Mouse (Mus musculus) layer of hippocampus, postnatal 10 days (tissue): Measurements from ENCODE around the gene Olfr740. TPM values are rescaled to one million over a fixed set of nuclear protein-coding genes. Genes with fewer than 3 reads are reported as not detected.

Experiments
- DNase-seq, 2 experiments: peaks; one replicate each; pipeline ENCODE4 v3.0.0; 2021; ENCODE audit warnings: low spot score in 2 of 2
- long read RNA-seq: library from polyadenylated mRNA; stranded (forward); transcript quantifications from one replicate; pipeline ENCODE4 v2.0.0, GENCODE M21; 2023
- total RNA-seq, 2 experiments: library from RNA; stranded (reverse); gene quantifications; 2 replicates each; pipeline ENCODE4 v1.2.3; 2021

The Olfr740 gene
- not detected for total RNA-seq
- long read RNA-seq = 0 reads

GRCm38 (mm10) chr14:50445245-50445644 lies at the start of gene Olfr740:
Gene Olfr740 (plus strand): TSS chr14:50445545.
- DNase-seq = no peak

- no peak for DNase-seq
Observed at GRCm38 (mm10) chr14:50407268-50407667, 38.1 kb upstream of the Olfr740 start, which contains the start of gene Olfr738. Gene Olfr738 (plus strand): TSS chr14:50407568.

DNA sequence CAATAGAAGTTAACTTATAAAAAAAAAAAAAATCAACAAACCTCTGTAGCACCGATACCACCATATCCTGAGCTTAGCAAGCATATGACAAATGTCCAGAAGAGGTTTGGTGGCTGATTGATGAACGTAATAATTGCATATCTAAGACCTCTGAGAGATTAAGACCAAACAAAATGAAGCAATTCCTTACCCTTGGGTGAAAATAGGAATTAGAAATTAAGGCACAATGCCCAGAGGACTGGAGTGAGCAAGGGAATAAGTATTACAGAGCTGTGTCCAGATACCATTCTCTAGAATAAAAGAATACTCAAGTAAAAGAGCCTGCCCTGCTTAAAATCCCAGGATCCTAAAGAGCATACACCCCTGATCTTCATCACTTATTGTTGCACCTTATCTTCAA lies 27.0 kb upstream of the Olfr740 start, which contains the start of gene Olfr739:
TSS of gene Olfr739 (plus strand) at position 301 of the 400 bp plus-strand sequence.
- no peak for DNase-seq

DNA sequence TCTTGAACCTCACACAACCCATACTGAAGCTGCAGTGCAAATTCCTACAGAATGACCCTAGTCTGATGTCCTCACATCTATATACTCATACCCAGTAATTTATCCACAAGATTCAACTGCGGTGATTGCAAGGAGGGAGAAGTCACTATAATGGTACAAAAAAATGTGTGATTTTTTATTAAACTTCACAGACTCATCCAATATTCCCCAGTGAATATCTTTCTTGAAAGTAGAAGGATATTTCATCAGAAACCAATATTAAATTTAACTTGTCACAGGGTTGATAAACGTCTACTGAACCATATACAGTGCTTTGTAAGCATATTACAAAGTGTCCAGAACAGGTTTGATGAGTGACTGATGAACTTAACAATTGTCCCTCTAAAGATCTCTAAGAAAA lies 27.1 kb downstream of the Olfr740 start, which contains the start of gene Olfr741:
TSS of gene Olfr741 (plus strand) at position 301 of the 400 bp plus-strand sequence.
- DNase-seq = no peak

DNA sequence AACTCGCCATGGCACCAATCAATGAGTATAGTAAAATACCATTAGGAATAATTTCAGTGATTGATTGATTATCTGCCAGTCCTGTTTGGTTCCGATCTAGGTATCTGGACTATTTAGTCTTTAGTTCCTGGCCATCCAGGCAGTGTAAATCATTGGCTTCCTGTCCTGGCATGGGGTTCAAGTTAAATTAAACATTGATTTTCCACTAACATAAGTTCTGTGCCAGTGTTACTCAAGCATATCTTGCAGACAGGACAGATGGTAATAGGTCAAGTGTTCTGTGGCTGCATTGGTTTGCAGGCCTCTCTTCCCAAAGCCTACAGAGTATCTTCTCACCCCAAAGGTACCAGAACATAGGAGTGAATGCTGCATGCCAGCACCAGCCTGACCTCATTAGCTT lies 33.1 kb downstream of the Olfr740 start:
- no peak for DNase-seq

GRCm38 (mm10) chr14:50503300-50503699 lies 58.0 kb downstream of the Olfr740 start, which contains the start of gene Olfr742:
Gene Olfr742 (plus strand): TSS chr14:50503600.
- no peak for DNase-seq

Other genes with a start within 250 kb of the Olfr740 start
- not detected for gene Olfr731, start 203.7 kb upstream of the Olfr740 start, total RNA-seq
- gene Olfr732, start 161.3 kb upstream of the Olfr740 start, total RNA-seq = not detected
- gene Olfr733, start 144.0 kb upstream of the Olfr740 start, total RNA-seq = not detected
- not detected for gene Olfr734, start 118.8 kb upstream of the Olfr740 start, total RNA-seq
- not detected for gene Olfr735, start 96.7 kb upstream of the Olfr740 start, total RNA-seq
- gene Tlr11, start 87.6 kb upstream of the Olfr740 start, total RNA-seq = not detected
- not detected for gene Olfr736, start 64.4 kb upstream of the Olfr740 start, total RNA-seq
- gene Olfr738, start 38.0 kb upstream of the Olfr740 start, total RNA-seq = not detected
- gene Olfr739, start 26.9 kb upstream of the Olfr740 start, total RNA-seq = not detected
- gene Olfr741, start 27.2 kb downstream of the Olfr740 start, total RNA-seq = not detected
- not detected for gene Olfr742, start 58.1 kb downstream of the Olfr740 start, total RNA-seq
- not detected for gene Olfr743, start 76.3 kb downstream of the Olfr740 start, total RNA-seq
- gene Olfr744, start 169.3 kb downstream of the Olfr740 start, total RNA-seq = not detected
- gene Olfr745, start 193.8 kb downstream of the Olfr740 start, total RNA-seq = not detected
- not detected for gene Olfr746, start 201.5 kb downstream of the Olfr740 start, total RNA-seq
- gene Olfr747, start 247.7 kb downstream of the Olfr740 start, total RNA-seq = not detected